Mouse (Mus musculus) megakaryocyte, embryonic 14.5 days (primary cell): ENCODE results near the gene Mrpl10.

ENCODE experiments used
- FLI1 ChIP-seq: IDR thresholded peaks from 2 replicates; pipeline ENCODE4 v1.6.1; 2012; ENCODE audit warnings: low read length, inconsistent platforms, mixed read lengths
- GATA1 ChIP-seq: IDR thresholded peaks from 3 replicates; pipeline ENCODE4 v1.6.1; 2012; ENCODE audit warnings: mixed read lengths, low read length, inconsistent platforms, borderline replicate concordance

DNA sequence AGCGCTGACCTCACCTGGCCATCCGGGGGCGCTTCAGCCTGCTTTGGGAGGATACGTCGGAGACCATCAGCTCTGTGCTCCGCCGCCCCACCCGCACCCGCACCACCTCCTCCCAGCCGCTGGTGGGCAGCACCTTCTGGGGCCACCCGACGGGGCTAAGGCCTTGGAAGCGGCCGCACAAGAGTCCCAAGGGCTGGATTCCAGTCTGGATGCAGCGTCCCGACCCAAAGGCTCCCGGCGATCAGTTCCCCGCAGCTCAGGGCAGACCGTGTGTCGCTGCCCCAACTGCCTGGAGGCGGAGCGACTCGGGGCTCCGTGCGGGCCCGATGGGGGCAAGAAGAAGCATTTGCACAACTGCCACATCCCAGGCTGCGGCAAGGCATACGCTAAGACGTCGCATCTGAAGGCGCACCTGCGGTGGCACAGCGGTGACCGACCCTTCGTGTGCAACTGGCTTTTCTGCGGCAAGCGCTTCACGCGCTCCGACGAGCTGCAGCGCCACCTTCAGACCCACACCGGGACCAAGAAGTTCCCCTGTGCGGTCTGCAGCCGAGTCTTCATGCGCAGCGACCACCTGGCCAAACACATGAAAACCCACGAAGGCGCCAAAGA is 19.4 kb upstream of the Mrpl10 start:
- TF ChIP-seq GATA1 (no peak), FLI1 (no peak)
